Mouse (Mus musculus) urinary bladder, postnatal 36 days (tissue): ENCODE data around the gene Hmgn2.
"Not testable (repeated sequence)": the region's sequence is repeated elsewhere in the genome, so short reads cannot be mapped to it uniquely, and the experiment has no call there.

Experiments used
- DNase-seq, 2 experiments: peaks; one replicate each; pipeline ENCODE4 v3.0.0; 2022; ENCODE audit warnings: low spot score in 2 of 2, mixed read lengths in 1 of 2

Gene Hmgn2

GRCm38 (mm10) chr4:133968150-133968921, at the start of gene Hmgn2:
Gene Hmgn2 (minus strand): TSS chr4:133968650.
- peak; percentile 16 to 20 for DNase-seq

DNA sequence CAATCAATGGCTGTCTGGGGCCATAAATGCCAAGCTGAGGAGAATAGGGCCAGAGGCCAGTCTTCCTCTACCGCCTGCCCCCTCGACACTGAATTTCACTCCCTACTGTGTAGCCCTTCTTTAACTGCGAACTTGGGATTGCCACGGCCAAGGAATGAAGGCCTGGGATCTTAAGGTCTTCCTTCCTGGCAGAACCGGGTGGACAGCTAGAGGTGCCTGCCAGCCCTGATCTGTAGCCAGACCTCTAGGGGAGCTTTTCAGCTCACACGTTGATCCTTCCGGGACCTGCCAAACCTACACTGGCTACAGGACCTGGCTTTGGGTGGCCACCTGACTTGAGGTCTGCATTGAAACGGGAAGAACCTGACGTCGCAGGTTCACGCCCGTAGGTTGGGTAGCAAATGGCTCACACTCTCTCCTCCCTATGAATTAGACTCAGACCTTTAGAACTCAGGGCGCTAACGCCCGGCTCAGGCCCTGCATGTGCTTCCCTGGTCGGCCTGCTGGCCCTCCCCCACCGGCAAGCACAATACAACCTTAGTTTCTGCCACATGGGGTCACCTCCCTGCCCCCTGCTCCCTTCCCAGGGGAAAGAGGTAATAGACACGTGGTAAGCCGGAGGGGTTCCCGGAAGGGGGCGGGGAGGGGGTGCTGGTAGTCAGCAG, 48.9 kb upstream of the Hmgn2 start:
- no peak for DNase-seq

DNA sequence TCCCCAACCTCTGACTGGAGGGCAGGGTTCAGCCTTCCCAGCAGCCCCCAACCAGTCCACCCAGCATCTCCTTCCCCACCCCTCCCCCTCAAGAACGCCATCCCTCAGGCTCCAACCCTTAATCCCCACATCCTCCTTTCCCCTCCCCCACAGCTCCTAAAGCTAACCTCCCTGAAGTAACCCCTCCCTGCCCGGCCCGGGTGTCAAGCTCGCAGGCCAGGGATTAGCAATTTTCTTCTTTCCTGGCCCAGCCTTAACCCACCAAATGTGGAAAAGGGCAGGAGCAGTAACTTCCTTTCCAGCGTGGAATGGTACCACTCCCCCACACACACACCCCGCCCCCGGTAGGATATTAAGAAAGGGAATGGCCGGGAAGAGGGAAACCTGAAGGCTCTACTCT, 48.3 kb upstream of the Hmgn2 start:
- DNase-seq: no peak

DNA sequence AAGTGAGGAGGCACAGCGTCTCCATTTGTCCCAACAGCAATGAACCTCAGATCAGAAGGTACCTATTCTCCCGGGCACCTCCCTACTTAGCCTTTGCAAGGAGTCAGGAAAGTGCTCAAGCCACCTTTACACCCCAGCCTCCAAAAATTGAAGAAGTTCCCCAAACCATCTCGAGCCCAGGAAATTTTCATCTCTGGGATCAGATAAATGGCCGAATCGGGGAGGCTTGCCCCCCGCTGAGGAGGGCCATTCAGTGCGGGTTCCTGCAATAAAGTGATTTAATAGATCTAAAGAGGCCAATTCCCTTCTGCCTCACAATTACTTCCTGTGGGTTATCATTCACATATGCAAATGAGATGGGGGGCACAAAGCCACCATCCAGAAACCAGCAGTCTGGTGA, 47.8 kb upstream of the Hmgn2 start:
- DNase-seq: no peak

DNA sequence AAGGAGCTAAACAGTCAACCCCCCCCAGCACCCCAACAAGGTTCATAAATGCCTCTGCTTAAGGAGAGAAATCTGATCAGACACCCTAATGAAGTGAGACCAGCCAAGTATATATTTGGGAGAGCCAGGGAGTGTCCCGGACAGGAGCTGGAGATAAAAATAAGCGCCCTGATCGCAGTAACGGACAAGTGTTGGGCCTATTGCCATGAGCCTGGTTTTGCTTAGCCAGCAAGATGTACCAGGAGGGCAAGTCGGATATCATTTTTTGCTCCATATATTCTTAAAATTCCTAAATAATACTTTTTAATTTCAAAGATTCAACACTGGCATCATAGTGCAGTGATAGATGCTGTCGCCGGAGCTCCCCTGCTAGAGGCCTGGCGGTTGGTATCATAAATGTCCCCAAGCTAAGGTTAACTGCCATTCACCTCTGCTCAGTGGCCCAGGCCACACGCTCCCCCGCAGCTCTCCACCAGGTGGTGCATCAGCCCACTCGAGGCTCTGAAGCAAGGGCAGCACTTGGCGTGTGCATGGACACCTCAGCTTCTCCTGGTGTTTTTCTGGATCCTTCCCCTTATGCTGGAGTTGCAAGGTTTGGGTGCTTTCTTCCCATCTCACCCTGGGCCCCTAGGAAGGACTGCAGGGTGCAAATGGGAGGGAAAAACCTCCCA, 44.5 kb upstream of the Hmgn2 start:
- no peak for DNase-seq

DNA sequence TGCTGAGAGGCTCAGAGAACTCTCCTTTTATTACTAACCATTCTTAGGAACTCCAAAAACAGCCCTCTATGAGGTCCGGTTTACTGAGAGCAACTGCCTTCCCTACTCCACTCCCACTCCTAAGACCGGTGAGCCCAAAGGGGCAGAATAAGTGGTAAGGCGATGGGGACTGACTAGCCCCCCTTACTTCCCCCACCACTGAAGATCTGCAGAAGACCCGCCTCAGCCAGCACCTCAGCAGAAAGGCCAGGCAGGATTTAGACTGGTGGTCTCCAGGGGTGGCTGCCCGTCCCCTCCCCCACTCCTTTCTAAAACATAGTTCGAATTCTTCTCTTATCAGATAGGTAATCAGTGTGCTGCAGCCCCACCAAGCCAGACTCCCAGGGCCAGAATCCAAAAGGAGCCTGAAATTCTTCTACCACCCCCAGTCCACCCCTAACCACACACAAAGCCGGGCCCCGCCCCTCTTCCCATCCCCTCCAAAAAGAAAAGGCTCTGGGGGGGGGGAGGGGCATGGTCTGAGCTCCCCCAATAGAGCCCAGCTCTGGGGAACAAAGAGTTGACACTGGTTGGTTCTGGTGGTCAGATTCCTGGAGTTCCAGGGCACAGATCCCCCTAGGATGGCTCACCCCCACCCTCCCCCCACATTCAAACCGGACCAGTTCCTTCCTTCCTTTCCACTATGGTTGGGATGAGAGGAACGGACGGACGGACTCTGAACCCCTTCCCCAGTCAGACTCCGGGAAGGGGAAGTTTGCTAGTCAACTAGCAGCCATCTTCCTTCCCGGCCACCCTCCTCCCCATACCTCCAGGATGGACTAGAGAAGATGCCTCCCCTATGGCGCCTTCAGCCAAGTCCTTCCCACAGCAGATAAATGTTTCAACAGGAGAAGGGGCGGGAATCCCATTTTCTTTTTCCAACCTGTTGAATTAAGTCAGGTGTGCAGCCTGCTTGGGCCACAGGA, 43.3 kb upstream of the Hmgn2 start:
- no peak for DNase-seq

DNA sequence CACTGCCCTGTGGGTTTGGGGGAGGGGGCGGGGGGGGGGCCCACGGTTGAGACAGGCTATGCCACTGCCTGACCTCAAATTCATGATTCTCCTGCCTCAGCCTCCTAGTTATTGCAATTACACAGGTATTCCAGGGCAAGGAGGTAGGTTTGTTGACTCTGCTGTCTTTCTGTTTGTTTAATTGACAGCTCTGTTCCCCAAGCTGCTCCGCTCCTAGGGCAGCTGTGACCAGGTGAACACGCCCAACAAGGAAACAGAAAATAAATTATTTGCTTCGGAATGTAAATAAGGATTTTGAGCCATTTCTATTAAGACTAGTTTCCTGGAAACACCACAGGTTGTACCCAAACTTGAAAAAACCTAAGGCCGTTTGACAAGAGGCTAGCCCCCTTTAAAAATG, 41.3 kb upstream of the Hmgn2 start:
- no peak for DNase-seq

- DNase-seq: no peak
Measured at GRCm38 (mm10) chr4:134006845-134007244, 38.4 kb upstream of the Hmgn2 start.

GRCm38 (mm10) chr4:134005581-134006358, 37.3 kb upstream of the Hmgn2 start:
- no peak for DNase-seq

DNA sequence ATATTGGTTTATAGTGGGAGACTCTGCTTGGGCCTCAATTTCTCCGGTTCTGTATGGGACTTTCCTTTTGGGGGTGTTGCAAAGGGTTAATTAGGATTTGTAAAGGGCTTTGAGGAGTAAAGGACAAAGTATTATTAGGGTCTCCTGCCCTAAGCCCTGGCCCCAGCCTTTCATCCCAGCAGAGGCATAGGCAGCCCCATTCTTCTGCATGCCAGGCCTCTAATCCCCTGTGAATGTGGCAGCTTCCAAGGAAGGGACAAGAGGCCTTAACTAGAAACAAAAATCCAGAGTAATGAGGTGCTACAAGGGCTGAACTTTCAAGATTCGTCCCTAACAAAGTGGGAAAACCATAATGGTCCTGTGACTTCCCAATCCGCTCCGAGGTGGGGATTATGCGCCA, 34.5 kb upstream of the Hmgn2 start:
- DNase-seq: no peak

DNA sequence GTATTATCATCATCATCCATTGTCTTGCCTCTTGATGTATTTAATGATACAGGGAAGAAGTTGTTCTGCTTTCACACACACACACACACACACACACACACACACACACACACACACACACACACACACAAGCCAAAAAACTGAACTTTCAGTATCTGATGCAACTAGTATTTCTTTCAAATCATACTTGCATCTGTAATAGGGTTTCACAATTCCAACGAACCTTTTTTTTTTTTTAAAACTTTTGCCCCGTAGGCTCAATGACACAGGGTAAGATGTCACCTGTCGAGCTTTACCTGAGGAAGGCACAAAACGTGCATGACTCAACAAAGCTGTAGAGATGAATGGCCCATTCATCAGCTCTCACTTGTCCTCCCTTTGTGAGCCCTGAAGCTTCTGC, 33.8 kb upstream of the Hmgn2 start:
- no peak for DNase-seq

- DNase-seq: no peak
Measured at GRCm38 (mm10) chr4:134001710-134002109, 33.3 kb upstream of the Hmgn2 start.

GRCm38 (mm10) chr4:134000466-134001438, 32.3 kb upstream of the Hmgn2 start, which contains the start of gene Dhdds:
Gene Dhdds (minus strand): TSS chr4:134000918.
- DNase-seq: peak; percentile 92 to 94

DNA sequence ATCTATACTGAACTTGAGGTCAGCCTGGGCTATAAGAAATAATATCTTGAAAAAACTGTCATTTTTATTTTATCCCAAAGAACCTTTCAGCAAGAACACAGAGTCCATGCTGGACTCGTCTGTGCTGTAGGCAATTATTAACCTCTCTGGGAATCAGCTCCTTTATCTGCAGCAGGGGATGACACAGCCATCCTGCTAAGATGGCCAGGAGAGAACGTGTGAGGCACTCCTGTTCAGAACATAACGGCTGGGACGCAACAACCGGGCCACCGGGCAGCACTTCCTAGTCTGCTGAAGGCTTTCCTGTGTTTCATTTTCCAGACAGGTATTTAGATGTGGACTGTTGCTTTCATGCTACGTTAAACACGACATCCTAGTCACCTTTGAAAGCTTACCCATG, 26.2 kb upstream of the Hmgn2 start:
- no peak for DNase-seq

- DNase-seq: no peak
Measured at GRCm38 (mm10) chr4:133991087-133991660, 22.7 kb upstream of the Hmgn2 start.

DNA sequence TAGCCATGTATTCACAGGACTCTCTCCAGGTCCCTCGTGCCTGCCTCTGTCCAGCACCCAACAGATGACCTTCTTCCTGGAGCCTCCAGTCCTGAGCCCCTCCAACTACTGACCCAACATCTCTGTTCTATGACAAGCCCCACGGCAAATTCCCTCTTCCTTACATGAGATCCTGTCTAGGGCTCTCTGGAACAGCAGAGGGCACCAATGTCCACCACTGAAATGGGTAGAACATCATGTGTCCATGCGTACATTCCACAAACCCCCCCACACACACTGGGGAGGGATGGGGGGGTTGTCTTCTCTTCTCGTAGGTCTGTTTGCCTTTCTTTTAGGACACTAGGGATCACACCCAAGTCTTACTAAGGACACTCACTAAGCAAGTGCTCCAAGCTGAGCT, 21.6 kb upstream of the Hmgn2 start:
- no peak for DNase-seq

GRCm38 (mm10) chr4:133988289-133988688, 19.8 kb upstream of the Hmgn2 start:
- DNase-seq: not testable (repeated sequence)

GRCm38 (mm10) chr4:133982936-133983335, 14.5 kb upstream of the Hmgn2 start:
- no peak for DNase-seq

GRCm38 (mm10) chr4:133980496-133980895, 12.0 kb upstream of the Hmgn2 start:
- DNase-seq: no peak
